In genomic region chrX:12373670-12374069, GRCm38 (mm10) we compare ENCODE assay signal across 17 mouse cellular contexts.
DNase-seq lines count a peak whose midpoint lies in the region; ATAC-seq lines count a peak whose summit lies in the region.
"Had no signal": no experiment of that assay in that cellular context is flagged by ENCODE, and none has a peak within 500 bp of the region (broad histone marks: within the 10 kb centered on the region; RNA-seq: fewer than 3 reads in every experiment).

No protein-coding gene starts in this region.

- no peak overlapping the region for H3K4me2 ChIP-seq in midbrain, embryonic 16.5 days (ENCODE audit: low read length)
- H3K4me2 ChIP-seq: heart, embryonic 11.5 days; hindbrain, embryonic 15.5 days had no signal

- H3K4me1 ChIP-seq in midbrain, embryonic 16.5 days (ENCODE audit: control insufficient read depth, insufficient read depth, low read length), result no peaks in the 10 kb centered on the region
- H3K4me1 ChIP-seq in midbrain, embryonic 10.5 days, result no peaks in the 10 kb centered on the region
- H3K4me1 ChIP-seq: hindbrain, embryonic 15.5 days had no signal

- H3K9ac ChIP-seq in midbrain, embryonic 16.5 days (ENCODE audit: low read depth, low read length), result no peak overlapping the region
- H3K9ac ChIP-seq: hindbrain, embryonic 15.5 days; liver, postnatal 0 days had no signal

- DNase-seq in heart, adult 11 months, result peak; percentile 55
- no peak for DNase-seq in heart, postnatal 10 days
- DNase-seq in midbrain, embryonic 10.5 days (ENCODE audit: low spot score), result no peak
- DNase-seq in lung, postnatal 25 days (ENCODE audit: low spot score), result peak; percentile 2
- DNase-seq in cerebellum, adult 11 months, result no peak
- DNase-seq in left cerebral cortex, postnatal 4 days, result no peak
- DNase-seq: B cell, adult 2 months; cerebellum, postnatal 25 days; heart, postnatal 36 days; kidney, adult 2 months; kidney, postnatal 4 days; liver; liver, postnatal 0 days; right cerebral cortex, adult 18-20 months had no signal

- H3K9me3 ChIP-seq in midbrain, embryonic 16.5 days (replicated peaks; ENCODE audit: control insufficient read depth, low read length, poor library complexity, severe bottlenecking), result no peaks in the 10 kb centered on the region
- no peaks in the 10 kb centered on the region for H3K9me3 ChIP-seq in midbrain, embryonic 10.5 days (replicated peaks)
- H3K9me3 ChIP-seq: hindbrain, embryonic 15.5 days had no signal

- no peaks in the 10 kb centered on the region for H3K36me3 ChIP-seq in midbrain, embryonic 16.5 days (ENCODE audit: control insufficient read depth, insufficient read depth, low read length)
- no peaks in the 10 kb centered on the region for H3K36me3 ChIP-seq in midbrain, embryonic 10.5 days
- H3K36me3 ChIP-seq: hindbrain, embryonic 15.5 days had no signal

- intact Hi-C loops in heart, postnatal 10 days (cut with DNase I), result no loop called here
- intact Hi-C loops in left cerebral cortex, postnatal 4 days (cut with DNase I), result no loop called here

- no peaks in the 10 kb centered on the region for H3K27me3 ChIP-seq in midbrain, embryonic 16.5 days (ENCODE audit: control insufficient read depth, insufficient read depth, low read depth, low read length)
- peaks cover 92% of the 10 kb centered on the region for H3K27me3 ChIP-seq in midbrain, embryonic 10.5 days (ENCODE audit: low read depth, poor library complexity, severe bottlenecking)
- H3K27me3 ChIP-seq: hindbrain, embryonic 15.5 days had no signal

- no peak overlapping the region for H3K27ac ChIP-seq in midbrain, embryonic 16.5 days (ENCODE audit: low read length)
- H3K27ac ChIP-seq in midbrain, embryonic 10.5 days (replicated peaks), result no peak overlapping the region
- H3K27ac ChIP-seq: hindbrain, embryonic 15.5 days had no signal

- 52% methylated on average over 6 of the region's 6 CpGs for WGBS in midbrain, embryonic 16.5 days
- WGBS in midbrain, embryonic 10.5 days, result 81% methylated on average over 6 of the region's 6 CpGs

- ATAC-seq in midbrain, embryonic 16.5 days, result peak; percentile 75; the same call in 1 of the 2 replicates
- ATAC-seq: liver, postnatal 0 days had no signal

- no peak overlapping the region for H3K4me3 ChIP-seq in midbrain, embryonic 16.5 days (ENCODE audit: low read depth, low read length)
- no peak overlapping the region for H3K4me3 ChIP-seq in midbrain, embryonic 10.5 days
- H3K4me3 ChIP-seq: hindbrain, embryonic 15.5 days had no signal

Comparison
In these comparisons a context has a peak if more than half of its experiments do, and no peak if none do; other contexts are left out.
1. DNase-seq: peak in heart, adult 11 months (single experiment) and lung, postnatal 25 days (single experiment); none in heart, postnatal 10 days (0 of 2), midbrain, embryonic 10.5 days (single experiment), cerebellum, adult 11 months (single experiment) and left cerebral cortex, postnatal 4 days (single experiment).